Mouse (Mus musculus): ENCODE results near the gene Crebzf. TPM values are rescaled to one million over a fixed set of nuclear protein-coding genes. Genes with fewer than 3 reads are reported as not detected.

Gene Crebzf
- total and polyA plus RNA-seq, 3 experiments: 51.8 to 102 (median 74.0) TPM

Other genes with a start within 250 kb of the Crebzf start
- gene Ccdc83, start 177.0 kb upstream of the Crebzf start, total RNA-seq (2012; rRNA removed): not detected in 2 replicates
- not detected in 2 replicates for gene Ccdc83, start 177.0 kb upstream of the Crebzf start, total RNA-seq (2014; rRNA removed)
- gene Ccdc83, start 177.0 kb upstream of the Crebzf start, polyA plus RNA-seq (2012; ENCODE audit: insufficient read length, low read depth): not detected in 2 replicates
- gene Sytl2, start 140.5 kb upstream of the Crebzf start, total RNA-seq (2012; rRNA removed): 0.29 and 0.85 TPM in 2 replicates
- not detected in 2 replicates for gene Sytl2, start 140.5 kb upstream of the Crebzf start, total RNA-seq (2014; rRNA removed)
- gene Sytl2, start 140.5 kb upstream of the Crebzf start, polyA plus RNA-seq (2012; ENCODE audit: insufficient read length, low read depth): not detected in 2 replicates
- gene Ccdc89, start 16.2 kb upstream of the Crebzf start, total RNA-seq (2012; rRNA removed): not detected in 2 replicates
- gene Ccdc89, start 16.2 kb upstream of the Crebzf start, total RNA-seq (2014; rRNA removed): not detected in 2 replicates
- not detected in 2 replicates for gene Ccdc89, start 16.2 kb upstream of the Crebzf start, polyA plus RNA-seq (2012; ENCODE audit: insufficient read length, low read depth)
- gene Tmem126a, start 14.5 kb downstream of the Crebzf start, total RNA-seq (2012; rRNA removed): 65.3 and 78.0 TPM in 2 replicates
- 121 and 133 TPM in 2 replicates for gene Tmem126a, start 14.5 kb downstream of the Crebzf start, total RNA-seq (2014; rRNA removed)
- gene Tmem126a, start 14.5 kb downstream of the Crebzf start, polyA plus RNA-seq (2012; ENCODE audit: insufficient read length, low read depth): 62.3 and 70.9 TPM in 2 replicates
- gene Tmem126b, start 33.3 kb downstream of the Crebzf start, total RNA-seq (2012; rRNA removed): 10.8 and 10.9 TPM in 2 replicates
- gene Tmem126b, start 33.3 kb downstream of the Crebzf start, total RNA-seq (2014; rRNA removed): 15.7 and 16.7 TPM in 2 replicates
- gene Tmem126b, start 33.3 kb downstream of the Crebzf start, polyA plus RNA-seq (2012; ENCODE audit: insufficient read length, low read depth): 9.1 and 11.8 TPM in 2 replicates
- gene Dlg2, start 33.9 kb downstream of the Crebzf start, total RNA-seq (2012; rRNA removed): not detected in 2 replicates
- not detected in 2 replicates for gene Dlg2, start 33.9 kb downstream of the Crebzf start, total RNA-seq (2014; rRNA removed)
- gene Dlg2, start 33.9 kb downstream of the Crebzf start, polyA plus RNA-seq (2012; ENCODE audit: insufficient read length, low read depth): 0.36 TPM in 1 of 2 replicates, not detected in the other